Mouse (Mus musculus): ENCODE data around the gene Tbx2. TPM values are rescaled to one million over a fixed set of nuclear protein-coding genes. Genes with fewer than 3 reads are reported as not detected.

Tbx2 gene
- under 1 TPM in 1 of 2 experiments, not detected in 1; 0.23 TPM for polyA plus RNA-seq (2017; shearing (Covaris generic))

GRCm38 (mm10) chr11:85832231-85832924 is at the start of gene Tbx2:
Gene Tbx2, plus strand, starts transcription at chr11:85832551.

GRCm38 (mm10) chr11:85850233-85850632 is 17.9 kb downstream of the Tbx2 start, which contains the start of gene Gm11444:
Gene Gm11444, minus strand, starts transcription at chr11:85850333.

GRCm38 (mm10) chr11:85885665-85886428 is 53.5 kb downstream of the Tbx2 start, which contains the start of gene Tbx4:
Gene Tbx4, plus strand, starts transcription at chr11:85886422.

Other genes starting within 250 kb of the Tbx2 start
- not detected for gene Gm11444, start 17.8 kb downstream of the Tbx2 start, polyA plus RNA-seq (2017; shearing (Covaris generic))
- gene Tbx4, start 53.9 kb downstream of the Tbx2 start, polyA plus RNA-seq (2017; shearing (Covaris generic)) = under 1 TPM in 1 of 2 experiments, not detected in 1; 0.14 TPM

Measured in activated CD4-positive, CD25-positive, alpha-beta regulatory T cell (primary cell).